Mouse (Mus musculus) bone marrow macrophage, adult 2 months (primary cell): ENCODE results near the gene Sh3pxd2a. TPM values are rescaled to one million over a fixed set of nuclear protein-coding genes. Genes with fewer than 3 reads are reported as not detected.

Experiments used
- H3K27ac ChIP-seq: 2 replicates; pipeline ENCODE4 v1.5.1; 2012; ENCODE audit warnings: low read depth, low read length; ENCODE audit not compliant: insufficient read depth
- H3K4me1 ChIP-seq: 2 replicates; pipeline ENCODE4 v1.6.1; 2012; ENCODE audit warnings: low read length; ENCODE audit not compliant: control insufficient read depth, insufficient read depth
- H3K4me3 ChIP-seq: 2 replicates; pipeline ENCODE4 v1.5.1; 2012; ENCODE audit warnings: mild to moderate bottlenecking, low read length, moderate library complexity; ENCODE audit not compliant: insufficient read depth
- CTCF ChIP-seq: IDR thresholded peaks from 2 replicates; pipeline ENCODE4 v1.5.1; 2012; ENCODE audit warnings: low read depth, mild to moderate bottlenecking, low read length, moderate library complexity
- POLR2A ChIP-seq: IDR thresholded peaks from 2 replicates; pipeline ENCODE4 v1.6.1; 2012; ENCODE audit warnings: mild to moderate bottlenecking, low read depth, low read length, borderline replicate concordance
- polyA plus RNA-seq: library from polyadenylated mRNA; stranded (reverse); fragments of >200 nt; gene quantifications from 2 replicates; pipeline ENCODE4 v1.2.4, GENCODE M21; 2012; ENCODE audit not compliant: missing spikeins, insufficient read depth, insufficient read length

Gene Sh3pxd2a
- polyA plus RNA-seq, 1 experiment, result 12.7 TPM

DNA sequence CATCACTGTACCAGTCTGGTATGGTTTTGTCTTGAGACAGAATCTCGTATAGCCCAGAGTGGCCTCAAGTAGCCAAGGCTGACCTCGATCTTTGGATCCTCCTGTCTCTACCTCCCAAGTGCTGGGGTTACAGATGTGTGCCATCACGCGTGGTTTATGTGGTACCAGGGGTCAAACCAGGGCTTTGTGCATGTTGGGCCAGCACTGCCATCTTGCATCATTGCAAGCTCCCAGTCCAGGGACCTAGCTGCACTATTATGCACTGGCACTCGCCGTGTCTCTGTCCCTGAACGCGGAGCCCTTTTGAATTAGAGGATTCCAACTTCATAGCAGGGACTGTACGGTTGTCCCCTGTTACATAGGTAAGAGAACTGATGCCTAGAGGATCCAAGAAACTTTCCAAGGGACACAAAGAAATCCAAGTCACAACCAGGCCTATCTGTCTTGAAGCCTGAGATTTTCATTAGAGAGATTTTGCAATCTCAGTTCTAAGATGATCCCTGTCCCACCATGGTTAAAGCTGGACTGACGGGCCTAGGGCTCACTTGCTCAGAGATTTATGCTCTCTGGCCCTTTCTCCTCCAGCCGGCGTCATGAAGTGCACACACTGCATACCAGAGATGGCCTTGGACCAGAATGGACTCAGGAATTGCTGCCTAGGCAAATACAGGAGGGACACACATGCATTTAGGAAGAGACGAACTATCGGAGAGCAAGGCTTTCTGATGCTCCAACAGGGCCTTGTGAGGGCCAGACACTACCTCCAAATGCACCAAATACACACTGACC is 157.9 kb downstream of the Sh3pxd2a start:
- H3K4me1 ChIP-seq, result no peaks in the 10 kb centered on the region
- TF ChIP-seq POLR2A (no peak), CTCF (no peak)
- no peak overlapping the region for H3K4me3 ChIP-seq
- H3K27ac ChIP-seq, result no peak overlapping the region

DNA sequence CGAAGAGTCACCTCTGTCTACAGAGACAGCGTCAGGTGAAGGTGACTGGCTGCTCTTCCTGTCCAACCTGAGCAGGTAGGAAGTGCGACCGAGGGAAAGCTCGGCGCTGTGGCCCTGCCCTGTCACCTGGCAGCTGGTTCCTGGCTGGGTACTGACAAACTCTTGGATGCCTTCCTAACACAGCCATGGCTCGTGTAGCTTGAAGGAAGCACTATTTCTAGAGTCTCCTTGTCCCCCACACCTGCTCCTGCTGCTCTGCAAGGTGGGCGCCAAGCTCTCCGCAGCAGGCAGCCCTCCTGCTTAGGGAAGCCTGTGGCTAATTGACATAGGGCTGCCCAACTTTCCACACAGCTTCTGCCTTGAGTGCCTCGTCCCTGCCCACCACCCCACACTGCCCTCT is 158.8 kb downstream of the Sh3pxd2a start:
- no peaks in the 10 kb centered on the region for H3K4me1 ChIP-seq
- H3K4me3 ChIP-seq, result no peak overlapping the region
- no peak for TF ChIP-seq CTCF
- no peak for TF ChIP-seq POLR2A
- H3K27ac ChIP-seq, result no peak overlapping the region

DNA sequence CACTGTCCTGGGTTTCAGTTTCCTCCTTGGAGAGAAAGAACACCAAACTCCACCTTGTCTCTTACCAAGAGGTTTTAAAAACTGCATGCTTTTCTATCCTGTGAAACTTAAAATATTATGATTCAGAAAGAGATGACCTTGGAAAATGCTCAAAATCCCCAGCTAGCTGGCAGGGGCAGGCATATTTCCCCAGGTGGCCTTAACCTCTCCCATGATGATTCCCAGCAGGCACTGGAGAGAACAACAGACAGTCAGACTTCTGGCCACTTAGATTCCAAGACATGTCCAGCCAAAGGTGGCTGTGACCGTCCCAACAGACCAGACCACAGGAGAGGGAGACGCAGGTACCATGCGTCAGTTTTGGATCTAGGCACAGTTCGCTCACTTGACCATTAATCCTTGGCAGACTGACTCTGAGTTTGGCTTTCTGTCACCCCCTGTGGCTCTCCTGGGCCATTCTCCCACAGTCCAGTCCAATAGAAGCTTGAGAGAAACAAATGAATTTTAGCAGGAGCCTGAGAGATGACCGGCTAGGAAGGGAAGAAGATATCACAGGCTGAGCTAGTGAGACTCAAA is 159.9 kb downstream of the Sh3pxd2a start:
- Histone ChIP-seq H3K4me3 (no peak overlapping the region), H3K27ac (no peak overlapping the region), H3K4me1 (no peaks in the 10 kb centered on the region)
- TF ChIP-seq POLR2A (no peak), CTCF (no peak)

DNA sequence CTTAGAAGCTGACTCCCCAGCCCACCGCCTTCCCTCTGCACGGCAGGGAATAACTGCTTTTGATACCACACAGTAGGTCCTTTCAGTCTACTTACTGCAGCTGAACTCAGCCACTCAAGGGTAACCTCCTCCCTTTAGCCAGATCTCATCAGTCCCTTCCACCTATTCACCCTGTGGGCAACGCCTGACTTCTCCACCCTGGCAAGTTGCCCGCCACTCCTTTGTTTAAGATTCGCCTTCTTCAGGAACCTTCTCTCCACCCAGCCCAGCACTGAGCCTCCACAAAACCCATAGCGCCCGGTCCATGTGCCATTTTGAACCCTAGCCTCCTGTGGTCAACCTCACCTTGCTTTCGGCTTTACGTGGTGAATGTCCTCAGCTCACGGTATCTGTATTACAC is 161.1 kb downstream of the Sh3pxd2a start:
- H3K4me3 ChIP-seq, result no peak overlapping the region
- no peak overlapping the region for H3K27ac ChIP-seq
- H3K4me1 ChIP-seq, result no peaks in the 10 kb centered on the region
- TF ChIP-seq CTCF (no peak), POLR2A (no peak)

DNA sequence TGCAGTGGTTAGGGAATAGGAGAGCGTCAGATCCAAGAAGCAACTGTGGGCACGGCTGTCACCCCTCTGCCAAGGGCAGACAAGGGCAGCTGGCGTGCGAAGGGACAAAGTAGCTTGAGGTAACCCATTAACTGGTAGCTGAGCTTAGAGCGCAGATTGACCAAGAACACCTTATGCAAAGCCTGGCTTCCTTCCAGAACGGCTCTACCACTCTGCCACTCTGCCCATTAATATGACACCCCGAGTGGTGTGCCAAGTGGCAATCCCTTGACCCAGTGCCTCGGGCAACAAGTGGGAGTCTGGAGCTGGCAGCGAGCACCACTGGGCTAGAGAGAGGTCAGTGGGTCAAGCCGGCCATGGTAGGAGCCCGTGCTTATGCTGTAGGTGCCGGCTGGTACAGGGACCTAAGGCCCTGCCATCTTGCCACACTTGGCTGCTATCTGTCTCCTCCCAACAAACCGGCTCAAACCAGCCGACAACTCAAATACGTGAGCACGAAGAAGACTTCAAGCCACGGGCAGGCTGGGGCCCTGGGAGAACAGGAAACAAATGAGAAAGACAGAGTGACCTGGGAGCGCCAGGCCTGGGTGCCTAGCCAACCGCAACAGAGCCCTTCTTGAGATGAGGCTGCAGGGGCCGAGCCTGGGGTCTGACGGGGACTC is 161.9 kb downstream of the Sh3pxd2a start:
- TF ChIP-seq CTCF (no peak), POLR2A (no peak)
- Histone ChIP-seq H3K27ac (no peak overlapping the region), H3K4me3 (no peak overlapping the region), H3K4me1 (no peaks in the 10 kb centered on the region)

DNA sequence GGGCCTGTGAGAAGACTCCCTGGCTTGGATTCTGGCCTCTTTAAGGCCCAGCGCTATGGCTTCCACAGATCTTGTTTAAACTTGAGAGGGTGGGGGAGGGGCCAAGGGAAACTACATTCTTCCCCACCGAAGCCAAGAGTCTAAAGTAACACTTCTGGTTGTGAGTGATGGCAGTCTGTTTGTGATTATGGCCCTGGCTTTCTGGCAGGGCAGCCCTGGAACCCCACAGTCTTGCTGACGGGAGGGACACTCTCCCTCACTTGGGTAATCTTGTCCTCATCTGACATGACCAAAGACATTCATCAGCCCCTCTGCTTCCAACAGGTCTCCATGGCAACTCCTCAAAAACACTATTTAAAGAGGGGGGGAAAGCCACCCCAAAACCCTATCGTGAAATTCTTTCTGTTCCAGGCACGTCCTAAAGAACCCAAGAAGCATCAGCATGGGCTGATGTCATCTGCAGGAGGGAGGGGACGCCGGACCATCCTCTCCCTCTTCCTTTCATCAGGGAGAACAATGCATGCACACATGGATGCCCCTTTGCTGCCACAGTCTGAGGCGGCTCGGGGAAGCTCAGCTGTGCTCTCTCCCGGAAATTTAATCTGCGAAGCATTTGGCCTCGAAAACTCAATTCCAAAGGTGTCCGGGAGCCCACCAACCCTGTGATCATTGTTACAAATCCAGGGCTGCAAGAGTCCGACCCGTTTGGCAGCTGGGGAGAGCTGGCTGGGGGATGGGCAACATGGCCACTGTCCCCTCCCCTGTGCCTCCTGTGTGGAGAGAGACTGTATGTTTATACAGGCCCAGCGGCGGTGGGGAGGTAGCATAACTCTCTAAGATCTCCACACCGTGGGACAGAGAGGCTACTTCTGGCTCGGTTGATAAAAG is 162.7 kb downstream of the Sh3pxd2a start:
- TF ChIP-seq POLR2A, result no peak
- TF ChIP-seq CTCF, result no peak
- no peak overlapping the region for H3K4me3 ChIP-seq
- H3K4me1 ChIP-seq, result no peaks in the 10 kb centered on the region
- H3K27ac ChIP-seq, result no peak overlapping the region

DNA sequence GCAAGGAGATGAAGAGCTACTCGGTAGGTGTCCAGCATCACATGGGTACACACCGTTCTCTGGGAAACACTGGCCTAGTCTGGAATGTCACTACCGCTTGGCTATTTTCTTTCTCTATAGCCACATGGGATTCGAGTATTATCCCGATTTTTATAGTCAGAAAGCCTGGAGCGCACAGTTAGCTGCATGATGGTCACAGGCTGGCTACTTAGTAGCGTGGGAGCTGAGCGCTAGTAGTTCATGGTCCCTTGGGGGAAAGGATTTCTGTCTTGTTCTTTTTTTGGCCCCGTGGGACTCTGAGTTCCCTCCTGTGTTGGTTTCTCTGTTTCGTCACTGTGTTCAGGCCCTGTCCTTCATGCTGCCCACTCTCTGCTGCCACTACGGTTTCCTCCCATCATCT is 166.1 kb downstream of the Sh3pxd2a start:
- TF ChIP-seq POLR2A (no peak), CTCF (no peak)
- H3K4me1 ChIP-seq, result peaks cover 4% of the 10 kb centered on the region
- H3K4me3 ChIP-seq, result no peak overlapping the region
- H3K27ac ChIP-seq, result no peak overlapping the region

DNA sequence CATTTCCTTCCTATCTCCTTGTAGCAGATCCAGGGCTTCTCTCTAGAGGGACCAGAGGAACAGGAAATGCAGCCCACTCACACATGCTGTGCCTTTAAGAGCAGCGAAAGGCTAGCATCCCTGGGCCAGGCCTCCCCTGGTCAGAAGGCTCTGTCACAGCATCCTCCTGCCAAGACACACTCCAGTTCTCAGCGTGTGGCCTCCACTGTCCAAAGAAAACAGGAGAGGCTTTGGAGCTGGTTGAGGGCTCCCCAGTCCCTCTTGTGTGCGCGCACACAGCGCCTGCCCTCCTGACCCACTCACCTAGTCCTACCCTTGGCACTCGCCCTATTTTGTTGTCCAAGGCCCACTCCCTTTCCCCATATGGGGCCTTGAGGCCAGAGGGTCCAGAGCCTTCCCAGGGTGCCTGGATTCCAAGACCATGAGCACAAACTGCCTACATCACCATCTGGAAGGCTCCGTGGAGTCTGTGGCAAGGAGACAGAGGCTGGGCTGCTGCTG is 171.7 kb downstream of the Sh3pxd2a start:
- Histone ChIP-seq H3K4me3 (no peak overlapping the region), H3K4me1 (peaks cover 4% of the 10 kb centered on the region), H3K27ac (no peak overlapping the region)
- TF ChIP-seq CTCF (no peak), POLR2A (no peak)

DNA sequence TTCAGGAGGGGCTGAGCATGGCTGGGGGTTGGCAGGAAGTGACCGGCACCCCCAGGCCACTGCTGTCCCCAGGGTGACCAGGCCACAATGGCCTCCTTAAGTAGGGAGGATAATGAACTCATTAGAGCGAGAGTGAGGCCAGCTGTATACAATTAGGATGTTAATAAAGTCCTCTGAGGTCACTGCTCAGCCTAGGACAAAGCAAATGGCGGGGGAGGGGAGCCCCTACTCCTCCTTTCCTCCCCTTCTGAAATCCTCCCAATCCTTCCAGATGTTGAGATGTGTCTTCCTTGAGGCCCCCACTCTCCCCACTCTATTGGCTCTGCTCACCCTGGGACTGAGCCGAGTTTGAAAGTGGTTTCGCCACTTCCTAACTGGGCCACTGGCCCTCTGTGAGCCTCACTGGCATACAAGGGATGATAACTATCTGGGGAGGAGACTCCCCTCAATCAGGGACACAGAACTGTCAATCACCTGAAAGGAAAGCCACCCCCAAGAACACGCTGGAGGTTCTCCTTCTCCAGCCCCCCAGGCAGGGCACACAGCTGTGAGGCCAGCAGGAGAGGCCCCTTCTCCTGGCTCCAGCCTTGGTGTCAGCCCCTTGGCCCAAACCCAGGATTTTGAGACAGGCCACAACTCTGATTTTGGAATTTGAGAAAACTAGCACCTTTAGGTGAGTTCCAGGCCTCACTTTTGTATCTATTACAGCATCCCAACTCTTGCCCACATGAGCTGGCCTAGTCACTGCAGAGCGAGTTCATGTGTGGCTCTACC is 172.7 kb downstream of the Sh3pxd2a start:
- Histone ChIP-seq H3K4me1 (peaks cover 4% of the 10 kb centered on the region), H3K27ac (no peak overlapping the region), H3K4me3 (no peak overlapping the region)
- TF ChIP-seq POLR2A, result no peak
- no peak for TF ChIP-seq CTCF
